Mouse (Mus musculus) MEL (cell line): Measurements from ENCODE around the gene Mettl5. TPM values are rescaled to one million over a fixed set of nuclear protein-coding genes. Genes with fewer than 3 reads are reported as not detected.

Source experiments
- DNase-seq: peaks from one replicate; pipeline ENCODE4 v3.0.0; 2011; ENCODE audit warnings: low read depth, low spot score
- H3K27ac ChIP-seq: 2 replicates; pipeline ENCODE4 v1.5.1; 2012; ENCODE audit warnings: low read depth, mild to moderate bottlenecking, control low read depth, low read length, moderate library complexity; ENCODE audit not compliant: control insufficient read depth
- H3K27me3 ChIP-seq, 2 experiments: fragments of 150-350 bp in 1 of 2; sonication (generic) in 1 of 2; 2 replicates each; pipeline ENCODE4 v1.6.1; 2012; ENCODE audit warnings: low read length in 2 of 2, mild to moderate bottlenecking in 2 of 2, improper control_type of control experiment in 1 of 2, moderate library complexity in 1 of 2; ENCODE audit not compliant: insufficient read depth in 2 of 2, control insufficient read depth in 1 of 2
- H3K36me3 ChIP-seq, 2 experiments: 2 replicates each; pipeline ENCODE4 v1.6.1; 2012 to 2014; ENCODE audit warnings: low read length in 2 of 2, improper control_type of control experiment in 1 of 2, inconsistent platforms in 1 of 2, mild to moderate bottlenecking in 1 of 2; ENCODE audit not compliant: insufficient read depth in 2 of 2, control insufficient read depth in 1 of 2
- H3K4me1 ChIP-seq, 2 experiments: fragments of 150-350 bp in 1 of 2; sonication (generic) in 1 of 2; 2 replicates each; pipeline ENCODE4 v1.6.1; 2012; ENCODE audit warnings: low read length in 2 of 2, improper control_type of control experiment in 1 of 2, mild to moderate bottlenecking in 1 of 2; ENCODE audit not compliant: insufficient read depth in 2 of 2, control insufficient read depth in 1 of 2
- H3K4me3 ChIP-seq, 2 experiments: fragments of 150-350 bp in 1 of 2; sonication (generic) in 1 of 2; 2 replicates each; pipeline ENCODE4 v1.5.1; 2012; ENCODE audit warnings: low read depth in 2 of 2, low read length in 2 of 2, mild to moderate bottlenecking in 2 of 2, moderate library complexity in 2 of 2, control low read depth in 1 of 2, improper control_type of control experiment in 1 of 2; ENCODE audit not compliant: control insufficient read depth in 1 of 2, insufficient read depth in 1 of 2
- H3K79me2 ChIP-seq: 2 replicates; pipeline ENCODE4 v1.6.1; 2012; ENCODE audit warnings: mild to moderate bottlenecking, low read length, moderate library complexity; ENCODE audit not compliant: control insufficient read depth, poor library complexity, insufficient read depth
- H3K9ac ChIP-seq: 2 replicates; pipeline ENCODE4 v1.6.1; 2012; ENCODE audit warnings: low read depth, mild to moderate bottlenecking, control low read depth, low read length, moderate library complexity; ENCODE audit not compliant: control insufficient read depth, poor library complexity, severe bottlenecking
- H3K9me3 ChIP-seq: fragments of 150-350 bp; sonication (generic); replicated peaks from 2 replicates; pipeline ENCODE4 v1.6.1; 2012; ENCODE audit warnings: mild to moderate bottlenecking, low read length, improper control_type of control experiment, moderate library complexity; ENCODE audit not compliant: insufficient read depth
- BHLHE40 ChIP-seq: IDR thresholded peaks from 2 replicates; pipeline ENCODE4 v1.6.1; 2012; ENCODE audit warnings: low read depth, mild to moderate bottlenecking, inconsistent platforms, low read length, improper control_type of control experiment, borderline replicate concordance
- CHD1 ChIP-seq: IDR thresholded peaks from 2 replicates; pipeline ENCODE4 v1.6.1; 2012; ENCODE audit warnings: low read depth, mild to moderate bottlenecking, inconsistent platforms, low read length, improper control_type of control experiment
- CTCF ChIP-seq, 3 experiments: IDR thresholded peaks in 2 of 3; conservative IDR thresholded peaks in 1 of 3; 2 replicates each; pipeline ENCODE4 v1.5.1; 2011 to 2012; ENCODE audit warnings: low read length in 3 of 3, low read depth in 2 of 3, mild to moderate bottlenecking in 2 of 3, improper control_type of control experiment in 1 of 3, inconsistent platforms in 1 of 3, mixed read lengths in 1 of 3, moderate library complexity in 1 of 3; ENCODE audit not compliant: control insufficient read depth in 1 of 3, insufficient read depth in 1 of 3, poor library complexity in 1 of 3, severe bottlenecking in 1 of 3
- E2F4 ChIP-seq: IDR thresholded peaks from 2 replicates; pipeline ENCODE4 v1.6.1; 2011; ENCODE audit warnings: low read depth, low read length, improper control_type of control experiment, borderline replicate concordance
- ELF1 ChIP-seq: IDR thresholded peaks from 2 replicates; pipeline ENCODE4 v1.6.1; 2014; ENCODE audit warnings: low read depth, mild to moderate bottlenecking, inconsistent platforms, low read length, improper control_type of control experiment, moderate library complexity
- ETS1 ChIP-seq: IDR thresholded peaks from 2 replicates; pipeline ENCODE4 v1.6.1; 2012; ENCODE audit warnings: low read depth, mild to moderate bottlenecking, inconsistent platforms, low read length, improper control_type of control experiment, moderate library complexity
- GABPA ChIP-seq: IDR thresholded peaks from 2 replicates; pipeline ENCODE4 v1.6.1; 2012; ENCODE audit warnings: low read depth, mild to moderate bottlenecking, inconsistent platforms, low read length, improper control_type of control experiment, moderate library complexity
- GATA1 ChIP-seq: IDR thresholded peaks from 2 replicates; pipeline ENCODE4 v1.6.1; 2011; ENCODE audit warnings: low read depth, low read length, improper control_type of control experiment
- HCFC1 ChIP-seq: IDR thresholded peaks from 2 replicates; pipeline ENCODE4 v1.6.1; 2012; ENCODE audit warnings: low read depth, mild to moderate bottlenecking, inconsistent platforms, low read length, improper control_type of control experiment, moderate library complexity
- MEF2A ChIP-seq: IDR thresholded peaks from 2 replicates; pipeline ENCODE4 v1.6.1; 2014; ENCODE audit warnings: low read depth, mild to moderate bottlenecking, inconsistent platforms, low read length, improper control_type of control experiment; ENCODE audit not compliant: poor library complexity, insufficient replicate concordance, severe bottlenecking; ENCODE audit errors: extremely low read depth
- MXI1 ChIP-seq: IDR thresholded peaks from 2 replicates; pipeline ENCODE4 v1.6.1; 2011; ENCODE audit warnings: mild to moderate bottlenecking, low read depth, low read length, improper control_type of control experiment
- MYC ChIP-seq: IDR thresholded peaks from 2 replicates; pipeline ENCODE4 v1.6.1; 2011; ENCODE audit warnings: low read depth, mild to moderate bottlenecking, low read length, improper control_type of control experiment, moderate library complexity
- NRF1 ChIP-seq: IDR thresholded peaks from 2 replicates; pipeline ENCODE4 v1.6.1; 2014; ENCODE audit warnings: low read depth, mild to moderate bottlenecking, inconsistent platforms, low read length, improper control_type of control experiment, moderate library complexity; ENCODE audit not compliant: poor library complexity, insufficient read depth, severe bottlenecking
- POLR2A ChIP-seq, 2 experiments: IDR thresholded peaks; 2 replicates each; pipeline ENCODE4 v1.6.1; 2011 to 2012; ENCODE audit warnings: low read length in 2 of 2, mild to moderate bottlenecking in 2 of 2, control low read depth in 1 of 2, improper control_type of control experiment in 1 of 2, low read depth in 1 of 2, moderate library complexity in 1 of 2; ENCODE audit not compliant: control insufficient read depth in 1 of 2, insufficient read depth in 1 of 2, poor library complexity in 1 of 2
- POLR2AphosphoS2 ChIP-seq: IDR thresholded peaks from 2 replicates; pipeline ENCODE4 v1.6.1; 2011; ENCODE audit warnings: low read length, improper control_type of control experiment
- POLR2AphosphoS5 ChIP-seq: IDR thresholded peaks from 2 replicates; pipeline ENCODE4 v1.6.1; 2012; ENCODE audit warnings: low read depth, borderline replicate concordance, mild to moderate bottlenecking, inconsistent platforms, low read length, moderate library complexity, mixed read lengths
- RAD21 ChIP-seq: IDR thresholded peaks from 2 replicates; pipeline ENCODE4 v1.6.1; 2011; ENCODE audit warnings: mild to moderate bottlenecking, low read depth, low read length, improper control_type of control experiment
- SIN3A ChIP-seq: IDR thresholded peaks from 2 replicates; pipeline ENCODE4 v1.6.1; 2012; ENCODE audit warnings: low read length, improper control_type of control experiment, inconsistent platforms
- SMC3 ChIP-seq: IDR thresholded peaks from 2 replicates; pipeline ENCODE4 v1.6.1; 2011; ENCODE audit warnings: low read depth, low read length, improper control_type of control experiment
- USF1 ChIP-seq: IDR thresholded peaks from 2 replicates; pipeline ENCODE4 v1.6.1; 2014; ENCODE audit warnings: low read depth, mild to moderate bottlenecking, inconsistent platforms, low read length, improper control_type of control experiment, moderate library complexity
- ZNF384 ChIP-seq: IDR thresholded peaks from 2 replicates; pipeline ENCODE4 v1.6.1; 2012; ENCODE audit warnings: low read depth, mild to moderate bottlenecking, inconsistent platforms, low read length, improper control_type of control experiment
- polyA plus RNA-seq, 2 experiments: library from polyadenylated mRNA; stranded (reverse) in 1 of 2; unstranded in 1 of 2; fragments of >175 nt in 1 of 2; fragments of >200 nt in 1 of 2; gene quantifications; 2 replicates each; pipeline versions ENCODE4 v1.2.1 to v1.2.4; 2012; ENCODE audit warnings: low replicate concordance in 2 of 2, low read depth in 1 of 2; ENCODE audit not compliant: insufficient read length in 2 of 2, insufficient read depth in 1 of 2, missing spikeins in 1 of 2
- total RNA-seq: library from RNA; depleted of rRNA; stranded (reverse); fragments of 300-350 nt; gene quantifications from 2 replicates; pipeline ENCODE4 v1.2.3, GENCODE M21; 2012

The Mettl5 gene
- total and polyA plus RNA-seq, 3 experiments: 27.5 to 29.2 TPM; not detected in 1

DNA sequence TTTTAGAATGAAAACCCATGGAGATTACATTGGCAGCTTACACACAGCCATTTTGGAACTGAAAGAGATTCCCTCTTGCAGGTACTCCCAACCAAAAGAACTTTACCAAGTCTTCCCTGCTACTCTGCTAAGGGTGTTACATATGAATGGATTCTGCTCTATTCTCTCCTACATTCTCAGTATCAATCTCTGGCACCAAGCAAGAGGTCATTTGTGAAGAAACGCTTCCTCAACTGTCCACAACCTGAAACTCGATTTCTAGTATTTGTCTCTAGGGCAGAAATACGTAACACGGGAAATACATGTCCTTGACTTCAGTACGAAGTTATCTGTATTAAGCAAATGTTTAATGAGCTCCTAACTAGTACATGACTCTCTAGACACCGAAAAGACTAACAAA is 834 bp downstream of the Mettl5 start:
- TF ChIP-seq HCFC1 (no peak), SMC3 (no peak), CTCF (IDR thresholded peaks at IDR 0.05 in 2 of 3, conservative IDR thresholded peaks at IDR 0.05 in 1 of 3; ENCODE audit: control insufficient read depth in 1 of 3, insufficient read depth in 1 of 3, low read depth in 2 of 3, low read length in 3 of 3, poor library complexity in 1 of 3, severe bottlenecking in 1 of 3) (no peak), POLR2AphosphoS5 (no peak), ETS1 (no peak)
- Histone ChIP-seq H3K79me2 (peaks cover 16% of the 10 kb centered on the region), H3K27me3 (no peaks in the 10 kb centered on the region), H3K27ac (peak overlapping the region; percentile 69), H3K9me3 (no peaks in the 10 kb centered on the region), H3K36me3 (peaks cover 0 to 10% of the 10 kb centered on the region in 2 experiments; a peak in 3 of 4 replicates), H3K9ac (peak overlapping the region; percentile 94), H3K4me3 (peak overlapping the region; percentile 64 to 95), H3K4me1 (peaks cover 2 to 4% of the 10 kb centered on the region in 2 experiments; a peak in 2 of 4 replicates)
- DNase-seq: peak; percentile 64

DNA sequence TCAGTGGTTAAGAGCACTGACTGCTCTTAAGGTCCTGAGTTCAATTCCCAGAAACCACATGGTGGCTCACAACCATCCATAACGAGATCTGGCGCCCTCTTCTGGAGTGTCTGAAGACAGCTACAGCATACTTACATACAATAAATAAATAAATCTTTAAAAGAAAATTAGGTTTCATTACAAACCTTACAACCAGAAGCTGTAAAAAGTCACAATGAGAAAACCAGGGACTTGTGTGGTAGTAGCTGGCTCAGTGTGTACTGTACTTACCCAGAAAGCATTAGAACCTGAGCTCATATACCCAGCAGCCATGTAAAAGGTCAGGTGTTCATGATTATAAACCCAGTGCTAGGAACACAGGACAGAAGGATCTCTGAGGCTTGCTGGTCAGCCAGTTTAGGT is 1.4 kb downstream of the Mettl5 start:
- peak; percentile 54 for DNase-seq

DNA sequence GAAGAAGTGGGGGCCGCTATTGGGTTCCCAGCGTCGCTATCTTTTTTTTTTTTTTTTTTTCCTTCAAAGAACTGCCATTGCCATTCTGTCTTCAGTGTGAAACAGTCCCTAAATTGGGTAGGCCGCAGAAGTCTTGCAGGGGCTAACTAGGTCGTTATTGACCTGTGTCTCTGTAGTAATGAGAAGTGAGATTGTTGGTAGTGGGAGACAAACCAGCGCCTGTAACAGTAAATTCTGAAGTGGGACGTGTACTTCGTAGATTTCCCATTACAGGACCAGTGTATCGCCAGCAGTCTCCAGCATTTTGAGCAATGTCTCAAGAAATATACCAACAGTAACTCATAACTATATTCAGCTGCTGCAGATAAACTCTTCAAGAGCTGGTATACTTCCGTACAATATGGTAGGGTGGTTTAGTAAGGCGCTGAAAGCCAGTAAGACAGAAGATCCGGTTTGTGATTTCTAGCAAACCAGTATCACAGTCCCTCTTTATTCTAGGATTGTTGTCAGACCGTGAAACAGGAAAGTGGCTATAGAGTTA is 23.2 kb downstream of the Mettl5 start:
- Histone ChIP-seq H3K27ac (peak overlapping the region; percentile 89), H3K36me3 (peaks cover 28 to 39% of the 10 kb centered on the region in 2 experiments), H3K79me2 (peaks cover 34% of the 10 kb centered on the region), H3K9me3 (no peaks in the 10 kb centered on the region), H3K4me1 (peaks cover 2 to 9% of the 10 kb centered on the region in 2 experiments; a peak in 3 of 4 replicates), H3K9ac (peak overlapping the region; percentile 98), H3K4me3 (peak overlapping the region; percentile 97 to 99), H3K27me3 (no peaks in the 10 kb centered on the region)
- no peak for TF ChIP-seq E2F4
- TF ChIP-seq ETS1: no peak
- TF ChIP-seq ELF1: 0 out of 2 replicates have a peak, but pooled peaks have one; percentile 25
- TF ChIP-seq SIN3A: peak; percentile 81
- peak; percentile 73 for TF ChIP-seq ZNF384
- 0 out of 2 replicates have a peak, but pooled peaks have one; percentile 23 for TF ChIP-seq POLR2AphosphoS2
- TF ChIP-seq GATA1: 0 out of 2 replicates have a peak, but pooled peaks have one; percentile 13
- no peak for TF ChIP-seq GABPA
- TF ChIP-seq USF1: no peak
- TF ChIP-seq MXI1: peak; percentile 24; the same call in 1 of the 2 replicates
- no peak for TF ChIP-seq MEF2A
- peak; percentile 94; the same call in 1 of the 2 replicates for TF ChIP-seq CHD1
- 0 out of 2 replicates have a peak, but pooled peaks have one; percentile 18 for TF ChIP-seq MYC
- DNase-seq: peak; percentile 69

More for the DNA sequence above, 1.4 kb downstream of the Mettl5 start:
- H3K27ac ChIP-seq: no peak overlapping the region
- no peaks in the 10 kb centered on the region for H3K9me3 ChIP-seq
- peak overlapping the region; percentile 64 to 95 for H3K4me3 ChIP-seq
- H3K36me3 ChIP-seq: peaks cover 0 to 10% of the 10 kb centered on the region in 2 experiments; a peak in 3 of 4 replicates
- TF ChIP-seq BHLHE40: no peak
- TF ChIP-seq POLR2A (IDR thresholded peaks at IDR 0.05; ENCODE audit: control insufficient read depth in 1 of 2, insufficient read depth in 1 of 2, low read depth in 1 of 2, low read length in 2 of 2, poor library complexity in 1 of 2): no peak
- TF ChIP-seq POLR2AphosphoS2: no peak
- TF ChIP-seq NRF1: no peak
- TF ChIP-seq CTCF (IDR thresholded peaks at IDR 0.05 in 2 of 3, conservative IDR thresholded peaks at IDR 0.05 in 1 of 3; ENCODE audit: control insufficient read depth in 1 of 3, insufficient read depth in 1 of 3, low read depth in 2 of 3, low read length in 3 of 3, poor library complexity in 1 of 3, severe bottlenecking in 1 of 3): peak in 2 of 3 experiments; percentile 20 to 44; a peak in 3 of 6 replicates
- no peak for TF ChIP-seq USF1
- peak; percentile 16 for TF ChIP-seq RAD21
- peak; percentile 76; the same call in 1 of the 2 replicates for TF ChIP-seq MYC
- no peak for TF ChIP-seq GABPA
- TF ChIP-seq, all 39 proteins: peak for 3
- H3K79me2 ChIP-seq: peaks cover 16% of the 10 kb centered on the region
- peaks cover 2 to 4% of the 10 kb centered on the region in 2 experiments; a peak in 2 of 4 replicates for H3K4me1 ChIP-seq
- H3K9ac ChIP-seq: peak overlapping the region; percentile 94
- H3K27me3 ChIP-seq: no peaks in the 10 kb centered on the region
